Comparison of ENCODE assay signal across 19 mouse cellular contexts in the genomic region with DNA sequence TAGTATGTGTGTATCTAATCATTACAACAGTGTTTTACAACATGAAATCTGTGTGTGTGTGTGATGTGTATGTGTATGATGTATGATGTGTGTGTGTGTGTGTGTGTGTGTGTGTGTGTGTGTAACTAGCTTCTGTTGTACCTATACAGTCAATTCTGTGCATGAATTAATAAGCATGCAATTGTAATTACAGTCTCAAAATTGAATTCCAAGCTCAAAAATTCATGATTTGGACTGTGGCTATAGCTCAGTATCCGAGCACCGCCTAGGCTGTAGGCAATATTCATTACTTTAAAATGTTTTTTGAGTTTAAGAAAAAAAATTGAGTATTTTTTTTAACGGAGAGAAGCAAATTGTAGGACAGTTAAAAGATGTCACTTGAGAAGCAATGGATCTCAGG. TPM values are rescaled to one million over a fixed set of nuclear protein-coding genes. Genes with fewer than 3 reads are reported as not detected.
DNase-seq lines count a peak whose midpoint lies in the region; ATAC-seq and TF ChIP-seq lines count a peak whose summit lies in the region.
"Had no signal": no experiment of that assay in that cellular context is flagged by ENCODE, and none has a peak within 500 bp of the region (broad histone marks: within the 10 kb centered on the region; RNA-seq: fewer than 3 reads in every experiment).

No protein-coding gene starts in this region.

- no peaks in the 10 kb centered on the region for H3K36me3 ChIP-seq in heart, embryonic 13.5 days
- H3K36me3 ChIP-seq in lung, embryonic 14.5 days (ENCODE audit: insufficient read depth) = no peaks in the 10 kb centered on the region
- no peaks in the 10 kb centered on the region for H3K36me3 ChIP-seq in embryonic facial prominence, embryonic 10.5 days (replicated peaks)
- no peaks in the 10 kb centered on the region for H3K36me3 ChIP-seq in liver, embryonic 16.5 days (ENCODE audit: control insufficient read depth, insufficient read depth)
- H3K36me3 ChIP-seq: kidney, embryonic 15.5 days; limb, embryonic 15.5 days; midbrain, embryonic 10.5 days had no signal

- WGBS in heart, embryonic 13.5 days = 28% methylated on average over 3 of the region's 3 CpGs
- WGBS in lung, embryonic 14.5 days = 24% methylated on average over 3 of the region's 3 CpGs
- WGBS in embryonic facial prominence, embryonic 10.5 days = 25% methylated on average over 3 of the region's 3 CpGs
- 18% methylated on average over 3 of the region's 3 CpGs for WGBS in liver, embryonic 16.5 days (ENCODE audit: insufficient replicate concordance)

- H3K9me3 ChIP-seq in heart, embryonic 13.5 days = no peaks in the 10 kb centered on the region
- H3K9me3 ChIP-seq in lung, embryonic 14.5 days (ENCODE audit: low read depth, low read length) = no peaks in the 10 kb centered on the region
- no peaks in the 10 kb centered on the region for H3K9me3 ChIP-seq in embryonic facial prominence, embryonic 10.5 days
- no peaks in the 10 kb centered on the region for H3K9me3 ChIP-seq in liver, embryonic 16.5 days (replicated peaks; ENCODE audit: control insufficient read depth, low read length)
- H3K9me3 ChIP-seq: kidney, embryonic 15.5 days; limb, embryonic 15.5 days; midbrain, embryonic 10.5 days had no signal

- TF ChIP-seq CTCF in lung, embryonic 14.5 days (IDR thresholded peaks at IDR 0.05; ENCODE audit: low read depth) = no peak

- H3K4me1 ChIP-seq in heart, embryonic 13.5 days = peaks cover 26% of the 10 kb centered on the region
- H3K4me1 ChIP-seq in lung, embryonic 14.5 days (ENCODE audit: insufficient read depth) = peaks cover 2% of the 10 kb centered on the region; the same call in 1 of the 2 replicates
- peaks cover 14% of the 10 kb centered on the region for H3K4me1 ChIP-seq in embryonic facial prominence, embryonic 10.5 days
- peaks cover 22% of the 10 kb centered on the region for H3K4me1 ChIP-seq in liver, embryonic 16.5 days (ENCODE audit: control insufficient read depth, low read depth, low read length)

- 0 out of 2 replicates have a peak overlapping the region, but pooled peaks have one; percentile 59 for H3K4me2 ChIP-seq in heart, embryonic 13.5 days
- peak overlapping the region; percentile 53 for H3K4me2 ChIP-seq in lung, embryonic 14.5 days
- 0 out of 2 replicates have a peak overlapping the region, but pooled peaks have one; percentile 29 for H3K4me2 ChIP-seq in liver, embryonic 16.5 days (ENCODE audit: low read depth, low read length)

- 0 out of 2 replicates have a peak overlapping the region, but pooled peaks have one; percentile 9 for H3K4me3 ChIP-seq in heart, embryonic 13.5 days
- H3K4me3 ChIP-seq in lung, embryonic 14.5 days (ENCODE audit: low read depth, low read length) = no peak overlapping the region
- peak overlapping the region; percentile 44 for H3K4me3 ChIP-seq in embryonic facial prominence, embryonic 10.5 days
- H3K4me3 ChIP-seq in liver, embryonic 16.5 days (ENCODE audit: low read depth, low read length) = no peak overlapping the region

- H3K9ac ChIP-seq in heart, embryonic 13.5 days = no peak overlapping the region
- no peak overlapping the region for H3K9ac ChIP-seq in lung, embryonic 14.5 days
- H3K9ac ChIP-seq in liver, embryonic 16.5 days (ENCODE audit: low read depth, low read length) = no peak overlapping the region
- H3K9ac ChIP-seq: kidney, embryonic 15.5 days; limb, embryonic 15.5 days had no signal

- ATAC-seq in heart, embryonic 13.5 days (ENCODE audit: extremely low read depth, insufficient number of reproducible peaks, low FRiP score, low TSS enrichment) = no peak
- no peak for ATAC-seq in lung, embryonic 14.5 days (ENCODE audit: insufficient read depth)
- ATAC-seq in liver, embryonic 16.5 days (ENCODE audit: low read depth) = no peak

- no peaks in the 10 kb centered on the region for H3K27me3 ChIP-seq in heart, embryonic 13.5 days (replicated peaks)
- no peaks in the 10 kb centered on the region for H3K27me3 ChIP-seq in lung, embryonic 14.5 days (ENCODE audit: insufficient read depth, low read length)
- no peaks in the 10 kb centered on the region for H3K27me3 ChIP-seq in embryonic facial prominence, embryonic 10.5 days (replicated peaks; ENCODE audit: low read depth, poor library complexity, severe bottlenecking)
- no peaks in the 10 kb centered on the region for H3K27me3 ChIP-seq in liver, embryonic 16.5 days (ENCODE audit: control insufficient read depth, insufficient read depth, low read depth, low read length)
- H3K27me3 ChIP-seq: kidney, embryonic 15.5 days; limb, embryonic 15.5 days had no signal

- H3K27ac ChIP-seq in heart, embryonic 13.5 days (replicated peaks) = no peak overlapping the region
- no peak overlapping the region for H3K27ac ChIP-seq in lung, embryonic 14.5 days (ENCODE audit: low read depth)
- H3K27ac ChIP-seq in embryonic facial prominence, embryonic 10.5 days (replicated peaks) = no peak overlapping the region
- H3K27ac ChIP-seq in liver, embryonic 16.5 days (ENCODE audit: low read length) = no peak overlapping the region
- H3K27ac ChIP-seq: kidney, embryonic 15.5 days; limb, embryonic 15.5 days; midbrain, embryonic 10.5 days had no signal

- no peak for DNase-seq in heart, adult 9 months (ENCODE audit: low spot score in 2 of 2)
- no peak for DNase-seq in lung, embryonic 14.5 days
- no peak for DNase-seq in lung, postnatal 36 days
- no peak for DNase-seq in embryonic facial prominence, embryonic 10.5 days (ENCODE audit: low spot score)
- no peak for DNase-seq in adrenal gland, adult 18-20 months (ENCODE audit: low spot score in 2 of 2)
- no peak for DNase-seq in frontal cortex, postnatal 36 days (ENCODE audit: low spot score in 2 of 2)

RNA-seq across cellular contexts. Expression of gene Osbp, which starts 35.9 kb away (rescaled TPM):
- polyA plus RNA-seq in heart, embryonic 13.5 days (2015; fragmentation: Nextera tagmentation; extraction: Ambion mirVana) = 4.2 and 4.8 TPM in 2 replicates
- polyA plus RNA-seq in lung, embryonic 14.5 days (2014; fragmentation: Nextera tagmentation; extraction: Ambion mirVana) = 7.4 and 7.5 TPM in 2 replicates
- 2.8 and 3.5 TPM in 2 replicates for polyA plus RNA-seq in embryonic facial prominence, embryonic 10.5 days (2016; fragmentation: Nextera tagmentation; extraction: Ambion mirVana)
- polyA plus RNA-seq in liver, embryonic 16.5 days (2015; fragmentation: Nextera tagmentation; extraction: Ambion mirVana) = 1.7 TPM in 2 replicates
- total RNA-seq in adrenal gland, adult 18-20 months (2021) = 10 to 100 TPM; 61.3 to 90.1 TPM

RNA-seq across cellular contexts. Expression of gene Olfr1423, which starts 39.4 kb away (rescaled TPM):
- polyA plus RNA-seq in heart, embryonic 13.5 days (2015; fragmentation: Nextera tagmentation; extraction: Ambion mirVana) = not detected in 2 replicates
- polyA plus RNA-seq in lung, embryonic 14.5 days (2014; fragmentation: Nextera tagmentation; extraction: Ambion mirVana) = not detected in 2 replicates
- 0.04 and 0.09 TPM in 2 replicates for polyA plus RNA-seq in embryonic facial prominence, embryonic 10.5 days (2016; fragmentation: Nextera tagmentation; extraction: Ambion mirVana)
- 0.01 TPM in 1 of 2 replicates, not detected in the other for polyA plus RNA-seq in liver, embryonic 16.5 days (2015; fragmentation: Nextera tagmentation; extraction: Ambion mirVana)
- not detected for total RNA-seq in adrenal gland, adult 18-20 months (2021)
- total RNA-seq: gastrocnemius, postnatal 14 days; heart, adult 8-10 months; heart, postnatal 36 days; layer of hippocampus, postnatal 14 days; left cerebral cortex, postnatal 10 days had no signal
- polyA plus RNA-seq: kidney, embryonic 15.5 days; large intestine, adult 2 months; neural tube, embryonic 14.5 days; thymus, postnatal 0 days had no signal

Comparison
In these comparisons a context has a peak if more than half of its experiments do, and no peak if none do; other contexts are left out.
1. H3K4me3 ChIP-seq: peak in heart, embryonic 13.5 days (single experiment) and embryonic facial prominence, embryonic 10.5 days (single experiment); none in lung, embryonic 14.5 days (single experiment) and liver, embryonic 16.5 days (single experiment).
2. Peak in every context shown above with its lines, with median percentiles within 50 percentile points of each other: H3K4me2 ChIP-seq.